Mouse (Mus musculus): ENCODE results near the gene Prpsap2. TPM values are rescaled to one million over a fixed set of nuclear protein-coding genes. Genes with fewer than 3 reads are reported as not detected.

Gene Prpsap2
- total RNA-seq, 4 experiments from 2014 or later, result 30.4 to 39.7 (median 36.2) TPM

DNA sequence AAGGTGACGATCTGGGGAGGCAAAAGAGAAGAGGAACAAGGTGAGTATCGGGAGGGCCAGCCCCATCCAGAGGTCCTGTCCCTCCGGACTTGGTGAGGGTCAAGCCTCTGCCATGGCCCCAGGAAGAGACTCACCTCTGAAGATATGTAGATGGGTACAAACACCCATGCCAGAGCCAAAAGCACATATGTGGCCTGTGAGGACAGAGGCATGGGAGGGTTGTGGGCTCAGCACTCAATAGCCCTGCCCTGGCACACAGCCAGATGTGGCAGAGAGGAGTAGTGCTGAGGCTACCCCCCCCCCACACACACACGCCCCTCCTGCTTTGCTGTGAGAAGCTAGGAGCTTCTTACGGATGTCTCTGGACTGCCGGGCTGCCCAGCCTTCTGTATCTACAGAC, 46.8 kb downstream of the Prpsap2 start:
- no peak for DNase-seq

DNA sequence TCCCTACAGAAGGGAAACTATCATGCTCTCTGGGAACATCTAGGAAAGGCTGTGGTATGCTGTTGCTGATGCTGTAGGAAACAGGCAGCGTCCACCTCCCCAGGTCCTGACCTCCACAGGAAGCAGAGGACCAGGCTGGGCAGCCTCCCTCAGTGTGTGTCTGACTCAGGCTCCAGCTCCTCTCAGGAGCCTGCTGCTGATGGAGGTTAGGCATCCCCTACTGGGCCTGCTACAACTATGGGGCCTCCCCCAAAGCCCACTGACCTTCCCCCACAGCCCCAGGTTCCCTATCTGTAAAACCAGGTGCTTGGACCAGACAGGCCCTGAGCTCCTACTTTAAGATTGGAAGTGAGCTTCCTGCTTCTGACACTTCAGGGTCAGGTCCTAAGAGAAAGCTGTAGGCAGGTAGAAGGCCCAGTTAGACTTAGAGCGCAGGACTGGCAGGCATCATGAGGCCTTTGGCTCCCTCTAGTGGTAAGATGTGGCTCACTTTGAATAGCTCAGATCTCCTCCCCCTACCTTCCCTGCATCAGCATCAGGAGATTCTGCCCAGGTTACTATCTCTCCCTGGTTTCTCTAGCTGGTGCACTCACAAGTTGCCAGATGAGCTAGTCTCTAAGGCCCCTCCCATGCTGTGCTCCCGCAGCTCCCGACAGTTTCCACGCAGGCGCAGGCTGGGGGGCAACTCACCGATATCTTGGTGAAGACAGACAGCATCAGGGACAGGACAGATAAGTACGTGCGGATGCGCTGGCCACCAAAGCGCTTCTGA, 47.4 kb downstream of the Prpsap2 start:
- DNase-seq, result peak; percentile 49

DNA sequence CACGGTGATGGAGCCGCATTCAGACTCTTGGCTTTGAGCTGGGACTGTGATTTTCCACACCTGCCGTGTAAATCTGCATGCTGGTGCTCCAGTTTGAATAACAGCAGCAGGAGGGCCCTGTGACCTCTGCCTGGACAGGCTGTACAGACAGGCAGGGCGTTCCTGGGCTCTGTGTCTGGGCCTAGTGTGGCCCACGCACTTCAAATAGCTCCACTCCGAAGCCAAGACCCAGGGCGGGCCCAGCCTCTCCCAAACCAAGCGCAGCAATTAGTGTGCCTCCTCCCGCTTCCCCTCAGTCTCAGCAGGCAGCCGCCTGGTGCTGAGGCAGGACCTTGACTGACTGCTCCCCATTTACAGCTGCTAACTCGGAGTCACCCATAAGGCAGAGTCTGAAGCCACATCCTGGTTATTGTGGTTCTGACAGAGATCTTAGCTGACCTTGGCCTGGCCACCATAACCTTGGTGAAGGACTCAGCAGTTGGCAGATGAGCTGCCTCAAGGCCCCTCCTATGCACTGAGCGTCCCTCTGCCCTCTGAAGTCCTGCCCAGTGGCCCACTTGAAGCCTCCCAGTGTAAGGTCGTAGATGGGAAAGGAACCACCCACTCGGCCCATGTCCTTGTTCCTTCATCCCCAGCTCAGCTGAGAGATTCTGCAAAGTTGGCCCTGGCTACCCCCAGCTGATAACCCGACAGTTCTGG, 48.6 kb downstream of the Prpsap2 start:
- peak; percentile 80 for DNase-seq

DNA sequence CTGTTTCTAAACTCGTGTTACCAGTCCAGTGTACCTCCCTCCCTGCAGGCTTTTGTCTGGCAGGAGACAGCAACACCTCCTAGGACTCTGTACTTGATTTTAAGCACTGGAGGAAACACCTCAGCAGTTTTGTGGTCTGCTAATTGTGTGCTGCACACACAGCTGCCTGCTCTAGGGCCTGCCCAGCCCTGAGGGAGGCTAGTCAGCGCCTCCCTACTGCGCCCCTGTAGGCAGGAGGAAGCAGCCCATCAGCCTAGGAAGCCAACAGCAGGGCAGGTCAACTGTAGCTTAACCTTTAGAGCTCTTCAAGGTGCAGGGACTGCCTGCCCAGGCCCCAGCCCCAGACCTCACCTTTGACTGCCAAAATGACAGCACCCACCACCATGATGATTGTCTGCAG, 53.0 kb downstream of the Prpsap2 start:
- no peak for DNase-seq

DNA sequence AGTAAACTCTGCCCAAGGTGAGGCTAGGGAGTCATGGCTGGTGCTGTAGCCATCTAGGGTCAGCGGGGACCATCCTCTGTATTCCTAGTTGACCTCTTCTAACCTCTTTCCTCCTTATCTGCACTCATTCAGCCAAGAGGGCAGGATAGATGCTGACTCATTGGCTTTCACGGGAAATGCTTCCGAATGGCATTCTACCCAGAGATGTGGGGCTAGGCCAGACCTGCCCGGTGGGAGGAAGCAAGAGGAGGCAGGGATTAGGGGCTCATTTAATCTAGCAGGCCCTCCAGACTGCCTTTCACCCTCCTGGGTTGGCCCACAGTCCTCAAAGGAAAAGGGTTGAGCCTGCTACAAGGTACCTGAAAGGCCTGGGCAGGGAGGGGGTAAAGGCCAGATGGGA, 55.7 kb downstream of the Prpsap2 start:
- DNase-seq, result no peak

DNA sequence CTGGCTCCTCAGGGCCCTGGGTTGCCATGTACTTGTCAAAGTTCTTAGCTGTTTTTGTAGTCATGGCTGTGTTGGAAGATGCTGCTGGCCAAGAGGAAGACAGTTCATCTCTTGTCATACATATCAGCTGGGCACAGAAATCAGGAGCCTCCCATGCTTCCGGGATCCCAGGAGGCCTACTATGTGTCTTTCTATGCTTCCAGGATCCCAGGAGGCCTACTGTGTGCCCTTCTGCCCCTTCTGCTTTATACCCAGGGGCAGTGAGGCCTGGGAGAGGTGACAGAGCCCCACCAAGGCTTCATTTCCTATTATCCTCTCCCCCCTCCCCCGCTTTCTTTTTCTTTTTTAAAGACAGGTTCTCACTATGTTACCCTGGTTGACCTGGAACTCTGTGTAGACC, 56.3 kb downstream of the Prpsap2 start:
- DNase-seq, result no peak

DNA sequence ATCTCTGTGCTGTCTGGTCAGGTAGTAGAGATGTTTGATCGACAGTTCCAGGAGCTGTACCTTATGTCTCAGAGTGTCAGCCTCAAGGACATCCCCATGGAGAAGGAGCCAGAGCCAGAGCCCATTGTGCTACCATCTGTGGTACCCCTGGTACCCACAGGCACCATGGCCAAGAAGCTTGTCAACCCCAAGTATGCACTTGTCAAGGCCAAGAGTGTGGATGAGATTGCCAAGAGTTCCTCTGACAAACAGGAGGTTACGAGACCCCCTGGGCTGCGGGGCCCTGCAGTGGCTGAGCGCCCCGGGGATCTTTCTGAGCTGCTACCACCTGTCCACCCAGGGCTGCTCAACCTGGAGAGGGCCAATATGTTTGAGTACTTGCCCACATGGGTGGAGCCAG, 59.4 kb downstream of the Prpsap2 start:
- no peak for DNase-seq

DNA sequence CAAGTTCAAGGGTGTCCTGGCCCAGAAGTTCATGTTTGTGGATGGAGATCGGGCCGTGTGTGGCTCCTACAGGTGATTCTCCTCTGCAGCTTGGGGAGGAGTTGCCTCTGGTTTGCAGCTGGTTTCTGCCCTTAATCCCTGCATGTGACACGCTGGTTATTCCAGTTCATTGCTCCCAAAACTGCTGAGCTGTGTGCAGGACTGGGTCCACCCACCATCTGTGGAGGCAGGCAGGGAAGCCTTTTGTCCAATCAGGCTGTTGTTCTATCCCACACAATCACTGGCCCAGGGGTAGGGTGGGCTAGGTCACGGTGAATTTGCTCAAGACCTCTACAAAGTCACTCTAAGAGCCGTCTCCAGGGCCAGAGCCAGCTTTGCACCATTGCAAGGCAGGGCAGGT, 60.2 kb downstream of the Prpsap2 start:
- DNase-seq, result no peak

DNA sequence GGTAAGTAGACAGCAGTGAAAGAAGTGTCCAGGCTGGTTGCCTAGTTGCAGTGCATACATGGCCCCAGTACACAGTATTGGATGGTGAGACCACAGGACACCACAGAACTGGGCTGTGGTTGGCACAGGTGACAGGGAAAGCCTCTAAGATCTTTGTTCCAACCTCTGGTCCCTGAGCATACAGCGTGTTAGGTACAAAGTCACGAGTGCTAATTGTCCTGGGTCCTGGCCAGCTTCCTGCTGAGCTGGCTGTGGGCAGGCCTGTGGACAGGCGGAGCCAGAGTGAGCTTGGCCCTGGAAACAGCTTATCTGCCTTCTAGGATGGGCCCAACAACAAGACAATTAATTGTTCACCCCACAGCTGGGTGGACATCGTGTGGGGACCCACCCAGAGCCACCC, 62.0 kb downstream of the Prpsap2 start:
- no peak for DNase-seq

DNA sequence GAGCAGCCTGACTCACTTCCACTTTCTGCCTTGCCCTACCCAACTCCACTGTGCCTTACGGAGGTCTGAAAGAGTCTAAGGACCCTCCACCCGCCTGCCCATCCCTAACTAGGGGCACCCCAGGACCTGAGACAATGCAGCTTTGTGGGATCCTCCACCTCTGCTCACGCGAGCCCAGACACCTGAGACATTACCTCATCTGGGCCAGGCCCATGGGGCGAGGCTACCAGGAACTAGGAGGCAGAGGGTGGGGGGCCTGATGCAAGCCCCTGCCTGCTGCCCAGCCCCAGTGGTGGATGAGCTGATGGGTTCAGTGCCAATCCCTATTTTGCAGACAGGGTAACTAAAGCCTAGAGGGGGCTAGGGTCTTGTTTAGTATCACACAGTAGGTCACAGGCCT, 62.4 kb downstream of the Prpsap2 start:
- DNase-seq, result no peak

DNA sequence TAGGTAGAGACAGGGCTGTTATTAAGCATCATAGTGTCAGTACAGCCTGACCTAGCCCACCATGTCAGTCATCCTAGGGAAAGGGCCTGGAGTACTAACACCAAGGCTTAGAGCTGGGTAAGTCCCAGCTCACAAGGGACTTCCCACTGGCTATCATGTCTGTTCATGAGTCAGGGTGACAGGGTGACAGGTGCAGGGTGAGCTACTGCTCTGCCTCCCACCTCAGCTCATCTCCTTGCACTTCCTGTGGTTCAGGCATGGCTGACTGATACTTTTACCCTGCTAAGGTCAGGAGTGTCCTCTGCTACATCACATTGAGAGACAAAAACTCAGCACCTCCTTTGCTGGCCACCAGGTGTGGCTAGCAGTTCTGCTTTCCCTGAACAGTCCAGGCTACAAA, 63.0 kb downstream of the Prpsap2 start:
- no peak for DNase-seq

DNA sequence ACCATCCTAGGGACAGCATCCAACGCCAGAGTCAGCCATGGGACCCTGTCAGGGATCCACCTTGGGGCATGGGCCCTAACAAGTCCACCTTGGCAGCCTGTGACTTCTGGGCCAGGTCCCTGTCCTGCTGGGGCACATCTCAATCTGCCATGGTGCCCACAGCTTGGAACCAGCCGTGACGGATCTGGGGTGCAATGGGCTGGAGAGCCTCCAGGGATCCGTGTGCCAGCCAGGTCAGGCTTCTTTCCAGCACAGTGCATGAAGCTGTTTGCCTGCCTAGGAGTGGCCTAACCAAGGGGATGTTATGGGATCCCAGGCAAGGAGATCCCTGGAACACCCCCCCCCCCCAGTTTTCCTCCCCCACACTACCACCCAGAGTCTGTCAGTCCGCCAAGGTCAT, 68.9 kb downstream of the Prpsap2 start:
- no peak for DNase-seq

DNA sequence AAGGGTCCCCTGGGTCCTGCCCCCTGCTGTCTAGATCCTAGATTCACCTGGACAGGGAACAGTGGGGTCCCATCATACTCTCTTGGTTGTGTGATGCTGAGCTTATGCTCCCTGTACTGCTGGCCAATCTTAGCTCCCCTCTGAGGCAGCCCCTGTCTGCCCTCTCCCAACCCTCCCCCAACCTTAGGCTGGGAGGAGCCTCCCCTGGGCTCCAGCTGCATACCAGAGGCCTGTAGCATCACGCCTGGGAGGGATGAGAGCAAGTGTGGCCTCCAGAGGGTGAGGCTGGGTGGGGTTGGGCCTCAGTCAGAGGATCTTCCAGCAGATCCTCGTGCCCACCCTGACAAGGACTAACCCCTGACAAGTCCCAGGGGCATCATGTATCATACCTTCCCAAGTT, 74.3 kb downstream of the Prpsap2 start:
- DNase-seq, result no peak

DNA sequence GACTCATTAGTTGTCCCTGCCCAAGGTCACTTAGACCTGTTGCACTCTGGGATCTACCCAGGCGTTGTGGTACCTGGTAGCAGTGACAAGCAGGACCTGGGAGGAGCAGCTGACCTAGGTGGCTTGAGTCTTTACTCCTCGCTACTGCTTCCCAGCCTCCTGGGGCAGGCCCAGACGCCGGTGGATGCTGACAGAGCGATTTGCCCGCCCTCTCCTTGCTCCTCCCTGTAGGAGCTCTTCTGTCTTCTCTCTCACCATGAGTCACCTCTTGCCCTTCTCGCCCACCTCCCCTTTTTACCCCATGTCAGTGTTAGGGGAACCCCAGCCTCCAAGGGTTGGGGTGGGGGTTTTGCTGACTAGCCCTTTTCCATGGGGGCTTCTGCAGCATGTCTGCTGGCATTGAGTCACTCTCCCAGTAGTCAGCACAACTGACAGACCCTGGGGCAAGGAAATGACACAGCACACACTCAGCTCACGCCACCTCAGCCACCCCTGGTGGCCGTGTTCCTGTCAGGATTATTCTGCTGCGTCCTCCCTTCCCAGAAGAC, 74.9 kb downstream of the Prpsap2 start:
- no peak for DNase-seq

DNA sequence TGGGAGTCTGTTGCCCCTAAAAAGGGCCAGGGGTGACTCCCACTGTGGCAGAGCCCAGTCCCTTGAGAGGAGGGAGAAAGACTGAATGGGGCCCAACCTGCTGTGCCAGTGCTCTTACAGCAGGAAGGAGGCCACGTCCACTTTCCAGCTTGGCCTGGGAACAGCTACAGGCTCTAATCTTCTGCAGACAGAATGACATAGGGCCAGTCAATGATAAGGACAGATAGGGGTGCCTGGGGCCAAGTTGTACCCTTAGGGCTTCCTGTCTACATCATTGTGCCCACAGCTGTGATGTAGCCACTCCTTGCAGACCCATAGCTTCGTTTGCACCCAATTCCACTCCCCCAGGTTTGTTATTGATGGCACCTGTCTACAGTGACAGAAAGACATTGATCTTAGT, 75.7 kb downstream of the Prpsap2 start:
- DNase-seq, result no peak

DNA sequence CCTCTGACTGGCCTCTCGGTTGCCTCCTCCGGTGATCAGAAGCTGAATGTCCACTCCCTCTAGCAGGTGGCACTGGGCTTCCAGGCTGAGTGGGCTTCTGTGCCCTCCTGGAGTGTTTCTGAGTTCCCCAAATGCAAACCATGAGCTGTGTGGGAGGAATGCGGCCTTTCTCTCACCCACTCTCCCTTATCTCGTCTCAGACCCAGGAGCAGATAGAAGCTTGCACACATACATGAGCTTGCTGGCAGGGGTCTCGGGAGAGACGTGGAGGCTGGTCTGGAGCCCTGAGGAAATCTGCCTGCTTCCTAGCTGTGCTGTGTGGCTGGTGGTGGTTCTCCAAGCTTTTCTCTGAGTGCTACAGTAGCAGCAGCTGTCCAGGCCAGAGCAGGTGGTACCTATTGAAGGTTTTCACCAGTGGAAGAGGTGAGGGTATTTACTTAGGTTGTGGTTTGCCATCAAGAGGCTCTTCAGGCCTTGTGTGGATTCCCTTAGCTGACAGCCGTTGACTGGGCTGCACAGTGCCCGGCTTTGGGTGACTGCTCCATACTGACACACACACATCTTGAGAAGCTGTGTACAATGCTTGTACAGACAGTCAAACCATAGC, 76.7 kb downstream of the Prpsap2 start:
- DNase-seq, result no peak

DNA sequence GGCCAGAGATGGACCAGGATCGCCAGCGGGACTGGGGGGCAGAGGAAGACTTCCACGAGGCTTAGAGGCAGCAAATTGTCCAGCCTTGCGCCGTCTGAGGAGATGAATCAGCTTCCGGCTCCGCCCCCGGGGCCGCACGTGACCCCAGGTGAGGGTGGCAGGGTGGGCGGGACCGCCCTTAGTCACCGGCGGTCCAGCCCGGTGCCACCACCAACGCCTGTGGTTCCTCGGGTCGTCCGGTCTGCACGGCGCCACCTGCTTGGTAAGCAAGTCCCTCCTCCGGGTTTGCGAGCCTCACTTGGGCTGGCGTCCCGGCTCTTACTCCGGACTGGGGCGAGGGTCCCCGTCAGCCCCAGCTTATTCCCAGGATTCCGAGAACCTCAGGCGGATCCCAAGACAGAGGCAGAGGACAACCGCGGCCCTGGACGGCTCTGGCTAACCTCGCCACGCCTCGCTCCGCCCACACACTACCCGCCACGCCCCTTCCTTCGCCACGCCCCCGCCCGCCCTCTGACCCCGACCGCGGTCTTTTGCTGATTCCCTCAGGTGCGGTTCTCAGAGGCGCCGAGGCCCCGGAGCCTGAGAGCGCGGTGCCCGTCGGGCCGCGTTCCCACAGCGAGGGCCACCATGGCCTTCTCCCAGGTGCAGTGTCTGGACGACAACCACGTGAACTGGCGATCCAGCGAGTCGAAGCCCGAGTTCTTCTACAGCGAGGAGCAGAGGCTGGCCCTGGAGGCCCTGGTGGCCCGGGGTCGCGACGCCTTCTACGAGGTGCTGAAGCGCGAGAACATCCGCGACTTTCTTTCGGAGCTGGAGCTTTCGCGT, 77.8 kb downstream of the Prpsap2 start, which contains the start of gene Fam83g:
Fam83g (plus strand) TSS at position 185 of the 825 bp plus-strand sequence.
- DNase-seq, result peak; percentile 35

Other genes with a start within 250 kb of the Prpsap2 start
- gene Epn2, start 182.4 kb downstream of the Prpsap2 start, total RNA-seq (2022), result 10 to 100 TPM; 27.6 to 47.1 (median 35.7) TPM
- gene Grap, start 108.8 kb downstream of the Prpsap2 start, total RNA-seq (2022), result 10 to 100 TPM in 3 of 4 experiments, 1 to 10 TPM in 1; 9.4 to 12.4 (median 11.9) TPM
- 1 to 10 TPM; 1.7 to 2.9 (median 2.3) TPM for gene Fam83g, start 78.0 kb downstream of the Prpsap2 start, total RNA-seq (2022)
- gene Slc5a10, start 41.3 kb downstream of the Prpsap2 start, total RNA-seq (2022), result under 1 TPM in 3 of 4 experiments, not detected in 1; 0.14 to 0.30 (median 0.25) TPM
- gene Ulk2, start 93.0 kb upstream of the Prpsap2 start, total RNA-seq (2022), result 10 to 100 TPM; 32.9 to 41.0 (median 38.6) TPM
- 10 to 100 TPM; 28.9 to 36.8 (median 33.7) TPM for gene Akap10, start 168.2 kb upstream of the Prpsap2 start, total RNA-seq (2022)
- 1 to 10 TPM; 5.7 to 8.3 (median 7.3) TPM for gene Specc1, start 194.7 kb upstream of the Prpsap2 start, total RNA-seq (2022)